Mouse (Mus musculus) erythroblast, adult 5-6 weeks (primary cell): ENCODE data around the gene Tnfrsf11a. TPM values are rescaled to one million over a fixed set of nuclear protein-coding genes. Genes with fewer than 3 reads are reported as not detected.
"Not testable (repeated sequence)": the region's sequence is repeated elsewhere in the genome, so short reads cannot be mapped to it uniquely, and the experiment has no call there.

Experiments
- ATAC-seq: replicated peaks from 2 replicates; pipeline ENCODE4 v1.8.0; 2016; ENCODE audit warnings: moderate number of reproducible peaks, mild to moderate bottlenecking, moderate TSS enrichment, inconsistent platforms; ENCODE audit not compliant: poor library complexity, low FRiP score, severe bottlenecking
- total RNA-seq, 2 experiments: library from RNA; stranded (forward) in 1 of 2; stranded (reverse) in 1 of 2; fragments of 150-400 nt in 1 of 2; fragments of 200-764, 138-1000 nt in 1 of 2; gene quantifications; 2 replicates each; pipeline versions ENCODE4 v1.2.3 to v1.2.4; 2015 to 2017; ENCODE audit warnings: low replicate concordance in 2 of 2

Gene Tnfrsf11a
- total RNA-seq (2015; ENCODE audit: low replicate concordance) = 1.0 TPM in 1 of 2 replicates, not detected in the other
- total RNA-seq (2017; ENCODE audit: low replicate concordance) = 0.34 and 0.84 TPM in 2 replicates

GRCm38 (mm10) chr1:105780457-105781364, at the start of gene Tnfrsf11a:
Gene Tnfrsf11a (plus strand): TSS chr1:105780718.
- ATAC-seq = no peak

GRCm38 (mm10) chr1:105735318-105735717, 45.2 kb upstream of the Tnfrsf11a start:
- no peak for ATAC-seq

- no peak for ATAC-seq
These were observed 42.2 kb upstream of the Tnfrsf11a start for GRCm38 (mm10) chr1:105738334-105738733.

GRCm38 (mm10) chr1:105739493-105739892, 41.0 kb upstream of the Tnfrsf11a start:
- no peak for ATAC-seq

GRCm38 (mm10) chr1:105742481-105742880, 38.0 kb upstream of the Tnfrsf11a start:
- no peak for ATAC-seq

- ATAC-seq = no peak
These were observed 34.1 kb upstream of the Tnfrsf11a start for GRCm38 (mm10) chr1:105746444-105746843.

GRCm38 (mm10) chr1:105746858-105747596, 33.5 kb upstream of the Tnfrsf11a start:
- no peak for ATAC-seq

- ATAC-seq = no peak
These were observed 32.3 kb upstream of the Tnfrsf11a start for GRCm38 (mm10) chr1:105748091-105748799.

GRCm38 (mm10) chr1:105752196-105752595, 28.3 kb upstream of the Tnfrsf11a start:
- ATAC-seq = no peak

- no peak for ATAC-seq
These were observed 27.6 kb upstream of the Tnfrsf11a start for GRCm38 (mm10) chr1:105752944-105753343.

- no peak for ATAC-seq
These were observed 21.7 kb upstream of the Tnfrsf11a start for GRCm38 (mm10) chr1:105758798-105759197.

GRCm38 (mm10) chr1:105759422-105760165, 20.9 kb upstream of the Tnfrsf11a start:
- ATAC-seq = no peak

- no peak for ATAC-seq
These were observed 14.9 kb upstream of the Tnfrsf11a start for GRCm38 (mm10) chr1:105765586-105765985.

GRCm38 (mm10) chr1:105766099-105766498, 14.4 kb upstream of the Tnfrsf11a start:
- ATAC-seq = not testable (repeated sequence)

GRCm38 (mm10) chr1:105768397-105768796, 12.1 kb upstream of the Tnfrsf11a start:
- ATAC-seq = no peak

- ATAC-seq = no peak
These were observed 9.8 kb upstream of the Tnfrsf11a start for GRCm38 (mm10) chr1:105770685-105771084.

- no peak for ATAC-seq
These were observed 4.1 kb upstream of the Tnfrsf11a start for GRCm38 (mm10) chr1:105776426-105776825.

- ATAC-seq = no peak
These were observed 450 bp upstream of the Tnfrsf11a start for GRCm38 (mm10) chr1:105780079-105780456.

GRCm38 (mm10) chr1:105781391-105782146, 1.1 kb downstream of the Tnfrsf11a start:
- no peak for ATAC-seq
